Mouse (Mus musculus) kidney, embryonic 16.5 days (tissue): ENCODE measurements around the gene Nfix. TPM values are rescaled to one million over a fixed set of nuclear protein-coding genes. Genes with fewer than 3 reads are reported as not detected.
A peak's percentile ranks its signal among the peaks of the same experiment; 100 is the strongest.

ENCODE experiments used
- ATAC-seq: fragments of 200-750 bp; cut with Nextera tagmentation; 2 replicates; pipeline ENCODE4 v1.8.0; 2017; ENCODE audit warnings: moderate TSS enrichment; ENCODE audit not compliant: low FRiP score, low TSS enrichment
- H3K27ac ChIP-seq: fragments of 300-500 bp; sonication (generic); 2 replicates; pipeline ENCODE4 v1.5.1; 2014; ENCODE audit warnings: low read length
- H3K27me3 ChIP-seq: fragments of 300-500 bp; sonication (generic); 2 replicates; pipeline ENCODE4 v1.6.1; 2014; ENCODE audit warnings: low read length, control low read depth, mixed read lengths; ENCODE audit not compliant: insufficient read depth
- H3K36me3 ChIP-seq: fragments of 300-500 bp; sonication (generic); 2 replicates; pipeline ENCODE4 v1.6.1; 2014; ENCODE audit warnings: low read length, control low read depth, mixed read lengths; ENCODE audit not compliant: insufficient read depth
- H3K4me1 ChIP-seq: fragments of 300-500 bp; sonication (generic); 2 replicates; pipeline ENCODE4 v1.6.1; 2014; ENCODE audit warnings: low read length, control low read depth, mixed read lengths; ENCODE audit not compliant: insufficient read depth
- H3K4me2 ChIP-seq: fragments of 300-500 bp; sonication (generic); replicated peaks from 2 replicates; pipeline ENCODE4 v1.6.1; 2014; ENCODE audit warnings: low read depth, low read length
- H3K4me3 ChIP-seq: fragments of 300-500 bp; sonication (generic); 2 replicates; pipeline ENCODE4 v1.5.1; 2014; ENCODE audit warnings: mild to moderate bottlenecking, low read length
- H3K9ac ChIP-seq: fragments of 300-500 bp; sonication (generic); replicated peaks from 2 replicates; pipeline ENCODE4 v1.6.1; 2014; ENCODE audit warnings: low read length
- H3K9me3 ChIP-seq: fragments of 300-500 bp; sonication (generic); 2 replicates; pipeline ENCODE4 v1.6.1; 2016; ENCODE audit warnings: low read length, control low read depth
- WGBS: fragments of 180-500 bp; shearing (Covaris S2); extraction: QIAGEN DNeasy Blood & Tissue Kit; methylation state at CpG from one replicate; pipeline ENCODE4 v1.1.7; 2014; 5-methylcytosine and 5-hydroxymethylcytosine counted together
- polyA plus RNA-seq: library from polyadenylated mRNA; unstranded; fragments of >200 nt; fragmentation: Nextera tagmentation; extraction: Ambion mirVana; gene quantifications from 2 replicates; pipeline ENCODE4 v1.2.1, GENCODE M21; 2015

Nfix gene
- polyA plus RNA-seq, 1 experiment from 2014 or later = 14.8 TPM

DNA sequence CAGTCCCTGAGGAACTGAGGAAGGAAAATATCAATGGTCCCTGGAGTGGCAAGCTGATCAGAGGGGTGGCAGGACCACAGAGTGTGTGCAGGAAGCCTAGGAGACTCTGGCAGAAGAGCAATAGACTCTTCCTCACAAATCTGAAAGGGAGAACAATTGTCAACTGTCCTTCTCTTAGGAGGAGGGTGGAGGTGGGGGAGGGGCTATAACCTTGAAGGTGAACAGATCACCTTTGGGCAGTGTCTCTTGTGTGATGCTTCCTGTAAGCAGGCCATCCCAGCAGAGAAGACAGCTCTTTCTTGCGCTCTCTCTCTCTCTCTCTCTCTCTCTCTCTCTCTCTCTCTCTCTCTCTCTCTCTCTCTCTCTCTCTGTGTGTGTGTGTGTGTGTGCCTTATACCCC lies 23.6 kb downstream of the Nfix start:
- peaks cover 95% of the 10 kb centered on the region for H3K27me3 ChIP-seq
- H3K4me2 ChIP-seq = no peak overlapping the region
- no peaks in the 10 kb centered on the region for H3K9me3 ChIP-seq
- H3K4me1 ChIP-seq = peaks cover 33% of the 10 kb centered on the region
- no peak overlapping the region for H3K27ac ChIP-seq
- H3K9ac ChIP-seq = no peak overlapping the region
- ATAC-seq = no peak
- no peaks in the 10 kb centered on the region for H3K36me3 ChIP-seq
- WGBS = 42% methylated on average over 1 of the region's 1 CpGs
- no peak overlapping the region for H3K4me3 ChIP-seq

DNA sequence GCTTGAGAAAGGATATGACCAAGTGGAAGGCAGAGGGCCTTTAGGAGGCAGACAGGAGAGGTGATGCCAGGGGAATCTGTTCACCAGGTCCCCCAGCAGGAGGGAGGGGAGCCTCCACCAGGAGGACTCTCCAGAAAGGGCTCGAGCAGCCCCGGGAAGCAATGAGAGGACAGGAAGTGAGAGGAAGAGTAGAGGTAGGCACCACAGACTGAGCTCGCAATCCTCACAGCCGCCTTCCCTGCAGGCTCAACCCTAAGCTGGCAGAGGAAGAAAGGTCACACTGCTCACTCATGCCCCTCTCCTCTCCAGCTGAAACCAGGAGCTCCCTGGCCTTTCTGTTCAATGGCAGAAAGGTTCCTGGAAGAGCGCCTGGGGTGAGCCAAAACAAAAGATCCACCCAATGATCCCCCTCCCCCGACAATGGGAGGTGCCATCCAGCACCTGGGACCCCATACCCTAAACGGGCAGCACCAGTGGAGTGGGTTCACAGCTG lies 24.5 kb downstream of the Nfix start:
- peaks cover 95% of the 10 kb centered on the region for H3K27me3 ChIP-seq
- ATAC-seq = no peak
- no peak overlapping the region for H3K4me3 ChIP-seq
- H3K4me1 ChIP-seq = peaks cover 40% of the 10 kb centered on the region
- no peak overlapping the region for H3K27ac ChIP-seq
- no peaks in the 10 kb centered on the region for H3K9me3 ChIP-seq
- no peaks in the 10 kb centered on the region for H3K36me3 ChIP-seq
- 15% methylated on average over 7 of the region's 7 CpGs for WGBS
- H3K9ac ChIP-seq = no peak overlapping the region
- no peak overlapping the region for H3K4me2 ChIP-seq

DNA sequence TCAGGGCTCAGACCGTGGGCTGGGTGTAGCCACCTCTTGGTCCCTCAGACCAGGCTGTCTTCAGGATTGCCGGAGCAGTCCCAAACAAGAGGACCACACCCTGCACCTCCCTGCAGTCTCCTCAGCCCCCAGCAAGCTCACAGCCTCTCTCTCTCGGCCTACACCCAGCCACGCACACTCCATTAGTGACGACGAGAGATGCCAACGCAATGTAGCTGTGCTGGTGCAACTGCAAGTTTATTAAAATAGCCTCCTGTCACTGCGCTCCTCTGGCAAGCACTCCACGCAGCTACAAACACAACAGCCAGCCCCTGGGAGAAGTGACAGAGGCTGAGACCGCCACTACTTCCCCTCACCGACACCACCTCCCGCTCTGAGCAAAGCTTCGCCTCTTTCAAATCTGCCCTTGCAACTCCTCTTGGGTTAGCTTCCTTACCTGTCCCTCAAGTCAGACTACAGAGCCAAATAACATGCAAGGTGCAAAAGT lies 25.0 kb downstream of the Nfix start:
- H3K4me2 ChIP-seq = peak overlapping the region; percentile 52; the same call in 1 of the 2 replicates
- WGBS = 14% methylated on average over 13 of the region's 13 CpGs
- H3K4me3 ChIP-seq = no peak overlapping the region
- H3K9me3 ChIP-seq = no peaks in the 10 kb centered on the region
- ATAC-seq = peak; percentile 40; the same call in 1 of the 2 replicates
- H3K4me1 ChIP-seq = peaks cover 44% of the 10 kb centered on the region
- peaks cover 96% of the 10 kb centered on the region for H3K27me3 ChIP-seq
- H3K9ac ChIP-seq = peak overlapping the region; percentile 44; the same call in 1 of the 2 replicates
- H3K36me3 ChIP-seq = no peaks in the 10 kb centered on the region
- peak overlapping the region; percentile 84 for H3K27ac ChIP-seq

DNA sequence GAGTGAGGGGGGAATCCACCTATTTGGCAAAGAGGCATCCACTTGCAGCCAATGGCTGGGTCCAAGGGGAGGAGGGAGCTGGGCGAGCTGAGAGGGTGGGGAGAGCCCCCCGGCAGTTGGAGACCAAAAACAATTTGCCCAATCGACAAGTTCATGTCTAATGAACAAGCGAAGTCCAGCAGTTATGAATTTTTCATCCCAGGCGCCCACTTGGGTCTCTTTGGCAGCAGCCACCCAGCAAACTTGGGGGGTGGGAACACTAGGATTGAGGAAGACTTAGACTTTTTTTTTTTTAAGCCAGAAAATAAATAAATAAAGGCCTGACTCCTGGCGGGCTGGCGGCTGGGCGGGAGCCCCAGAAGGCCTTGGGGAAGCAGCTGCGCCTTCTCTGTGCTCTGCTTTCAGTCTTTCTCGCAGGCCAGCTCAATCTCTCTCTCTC lies 25.7 kb downstream of the Nfix start:
- Histone ChIP-seq H3K27ac (peak overlapping the region; percentile 81), H3K27me3 (peaks cover 96% of the 10 kb centered on the region), H3K36me3 (no peaks in the 10 kb centered on the region), H3K9me3 (no peaks in the 10 kb centered on the region), H3K9ac (peak overlapping the region; percentile 29; the same call in 1 of the 2 replicates), H3K4me1 (peaks cover 47% of the 10 kb centered on the region), H3K4me3 (peak overlapping the region; percentile 22), H3K4me2 (peak overlapping the region; percentile 52)
- 2% methylated on average over 10 of the region's 10 CpGs for WGBS
- ATAC-seq = peak; percentile 36

DNA sequence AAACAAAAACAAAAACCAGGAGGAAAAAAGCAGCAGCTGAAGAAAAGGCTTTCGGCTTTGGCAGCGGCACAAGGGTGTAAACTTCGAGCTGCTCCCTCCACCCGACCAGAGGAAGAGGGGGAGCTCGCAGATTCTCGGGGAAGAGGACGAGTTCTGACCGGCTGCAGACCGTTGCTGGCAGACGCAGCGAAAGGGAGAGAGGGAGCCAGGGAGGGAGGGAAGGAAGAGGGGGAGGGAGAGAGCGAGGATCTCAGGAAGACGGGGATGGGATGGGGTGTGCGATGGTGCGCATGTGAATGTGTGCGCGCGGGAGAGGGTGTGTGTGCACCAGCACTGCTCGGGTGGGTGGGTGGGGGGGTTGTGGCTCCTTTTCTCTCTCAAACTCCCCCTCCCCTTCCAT lies 26.3 kb downstream of the Nfix start:
- 2% methylated on average over 14 of the region's 19 CpGs for WGBS
- H3K27ac ChIP-seq = peak overlapping the region; percentile 60; the same call in 1 of the 2 replicates
- no peaks in the 10 kb centered on the region for H3K9me3 ChIP-seq
- H3K27me3 ChIP-seq = peaks cover 96% of the 10 kb centered on the region
- H3K4me1 ChIP-seq = peaks cover 47% of the 10 kb centered on the region
- no peaks in the 10 kb centered on the region for H3K36me3 ChIP-seq
- peak overlapping the region; percentile 36 for H3K9ac ChIP-seq
- H3K4me2 ChIP-seq = peak overlapping the region; percentile 52
- ATAC-seq = peak; percentile 80
- peak overlapping the region; percentile 33 for H3K4me3 ChIP-seq

DNA sequence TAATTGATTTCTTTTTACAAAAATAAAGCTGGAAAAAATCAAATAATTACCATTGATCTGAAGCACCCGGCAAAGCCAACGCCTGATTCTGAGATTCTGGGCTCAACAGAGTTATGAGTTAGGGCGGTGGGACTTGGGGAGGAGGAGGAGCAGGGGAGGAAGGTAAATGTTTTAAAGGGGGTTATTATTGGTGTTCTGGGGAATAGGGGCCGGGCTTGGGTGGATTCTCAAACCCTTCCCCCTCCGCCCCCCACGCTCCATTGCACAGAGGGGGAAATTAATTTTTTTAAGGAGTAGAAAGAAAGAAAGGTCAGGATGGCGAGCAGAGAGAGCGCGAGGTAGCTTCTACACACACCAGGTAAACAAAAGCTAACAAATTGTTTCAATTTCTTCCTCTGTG lies 26.8 kb downstream of the Nfix start:
- ATAC-seq = no peak
- WGBS = 1% methylated on average over 9 of the region's 9 CpGs

DNA sequence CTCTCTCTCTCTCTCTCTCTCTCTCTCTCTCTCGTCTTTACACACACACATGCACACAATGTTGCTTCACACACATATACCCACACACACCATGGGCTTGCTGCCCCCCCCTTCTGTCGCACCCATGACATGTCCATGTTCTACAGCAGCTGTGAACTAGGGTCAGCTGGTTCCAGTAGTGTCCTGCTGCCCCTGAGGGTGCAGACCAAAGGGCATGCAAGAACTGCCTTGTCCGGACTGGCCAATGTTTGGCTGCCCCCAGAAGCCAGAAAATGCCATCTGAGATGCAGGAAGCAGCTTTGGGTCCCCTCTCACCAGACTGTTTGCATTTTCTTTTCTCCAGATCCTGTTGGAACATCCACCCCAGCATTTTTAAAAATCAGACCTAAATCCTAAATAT lies 27.5 kb downstream of the Nfix start:
- Histone ChIP-seq H3K4me3 (peak overlapping the region; percentile 13; the same call in 1 of the 2 replicates), H3K4me2 (peak overlapping the region; percentile 52)
- no peak for ATAC-seq

More for the DNA sequence above, 26.8 kb downstream of the Nfix start:
- Histone ChIP-seq H3K9ac (peak overlapping the region; percentile 36), H3K27ac (peak overlapping the region; percentile 60; the same call in 1 of the 2 replicates), H3K4me1 (peaks cover 47% of the 10 kb centered on the region), H3K4me3 (peak overlapping the region; percentile 33), H3K4me2 (peak overlapping the region; percentile 52), H3K36me3 (no peaks in the 10 kb centered on the region), H3K27me3 (peaks cover 96% of the 10 kb centered on the region), H3K9me3 (no peaks in the 10 kb centered on the region)

DNA sequence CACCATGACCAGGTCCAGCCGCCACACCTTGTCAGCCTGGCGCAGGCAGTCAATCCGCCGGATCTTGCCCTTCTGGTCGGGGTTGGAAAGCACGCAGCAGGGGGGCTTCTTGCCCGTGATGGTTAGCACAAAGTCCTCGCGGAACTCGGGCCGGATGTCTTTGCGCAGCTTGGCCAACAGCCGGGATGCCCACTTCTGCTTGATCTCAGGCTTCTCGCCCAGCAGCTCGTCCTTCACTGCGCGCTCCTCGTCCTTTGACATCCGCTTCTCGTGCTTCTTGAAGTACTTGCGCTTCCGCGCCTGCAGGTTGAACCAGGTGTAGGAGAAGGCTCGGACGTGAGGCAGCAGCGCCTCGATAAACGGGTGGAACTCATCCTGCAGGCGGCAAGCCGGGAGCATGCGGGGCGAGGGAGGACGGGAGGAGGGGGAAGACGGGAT lies 28.2 kb downstream of the Nfix start:
- peaks cover 92% of the 10 kb centered on the region for H3K27me3 ChIP-seq
- peak overlapping the region; percentile 52 for H3K4me2 ChIP-seq
- 12% methylated on average over 34 of the region's 34 CpGs for WGBS
- H3K9me3 ChIP-seq = no peaks in the 10 kb centered on the region
- H3K4me1 ChIP-seq = peaks cover 47% of the 10 kb centered on the region
- H3K4me3 ChIP-seq = 0 out of 2 replicates have a peak overlapping the region, but pooled peaks have one; percentile 12
- peak overlapping the region; percentile 44 for H3K9ac ChIP-seq
- H3K27ac ChIP-seq = no peak overlapping the region
- H3K36me3 ChIP-seq = no peaks in the 10 kb centered on the region
- no peak for ATAC-seq

More for the DNA sequence above, 27.5 kb downstream of the Nfix start:
- no peaks in the 10 kb centered on the region for H3K36me3 ChIP-seq
- no peak overlapping the region for H3K27ac ChIP-seq
- 7% methylated on average over 2 of the region's 3 CpGs for WGBS
- H3K9me3 ChIP-seq = no peaks in the 10 kb centered on the region
- peaks cover 94% of the 10 kb centered on the region for H3K27me3 ChIP-seq
- no peak overlapping the region for H3K9ac ChIP-seq
- peaks cover 47% of the 10 kb centered on the region for H3K4me1 ChIP-seq

DNA sequence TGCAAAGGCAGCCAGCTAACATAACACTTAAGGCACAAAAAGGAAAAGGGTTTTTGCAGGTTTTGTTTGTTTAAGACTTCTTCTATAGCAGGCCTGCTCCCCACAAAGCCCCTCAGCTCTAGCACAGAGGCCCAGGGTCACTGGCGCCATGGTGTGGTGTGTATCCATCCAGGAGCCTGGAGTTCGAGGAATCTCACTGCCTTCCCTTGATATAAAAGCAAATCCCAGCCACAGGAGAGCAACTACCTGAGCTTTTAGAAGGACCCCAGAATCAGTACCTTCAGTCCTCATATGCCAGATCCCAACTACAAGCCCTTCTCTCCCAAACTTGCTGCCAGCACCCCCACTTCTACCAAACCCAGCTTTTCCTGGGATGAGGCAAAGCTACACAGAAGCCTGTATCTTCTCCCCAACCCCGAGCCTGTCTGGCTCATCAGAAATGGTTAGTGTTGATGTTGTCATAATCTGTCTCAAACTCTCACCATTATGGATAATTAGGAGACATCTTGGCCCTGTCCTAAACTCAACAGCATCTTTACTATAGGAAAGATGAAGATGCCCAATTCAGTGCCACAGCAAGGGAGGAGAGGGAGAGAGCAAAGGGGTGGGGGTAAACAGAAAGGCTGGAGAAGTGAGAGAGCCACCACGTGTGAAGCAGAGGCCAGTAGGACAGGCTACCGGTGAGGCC lies 29.0 kb downstream of the Nfix start:
- WGBS = 38% methylated on average over 5 of the region's 5 CpGs
- no peak for ATAC-seq
- no peaks in the 10 kb centered on the region for H3K9me3 ChIP-seq
- H3K27ac ChIP-seq = peak overlapping the region; percentile 19; the same call in 1 of the 2 replicates
- H3K4me3 ChIP-seq = peak overlapping the region; percentile 7; the same call in 1 of the 2 replicates
- no peaks in the 10 kb centered on the region for H3K36me3 ChIP-seq
- H3K4me2 ChIP-seq = 0 out of 2 replicates have a peak overlapping the region, but pooled peaks have one; percentile 1
- peaks cover 50% of the 10 kb centered on the region for H3K4me1 ChIP-seq
- H3K9ac ChIP-seq = no peak overlapping the region
- H3K27me3 ChIP-seq = peaks cover 89% of the 10 kb centered on the region
